Mouse (Mus musculus) ES-E14 (cell line): ENCODE data around the gene Osgepl1.

Experiments
- HCFC1 ChIP-seq: IDR thresholded peaks from 2 replicates; pipeline ENCODE4 v1.6.1; 2012; ENCODE audit warnings: low read length, inconsistent platforms, borderline replicate concordance; ENCODE audit not compliant: insufficient read depth
- ZNF384 ChIP-seq: IDR thresholded peaks from 2 replicates; pipeline ENCODE4 v1.6.1; 2012; ENCODE audit warnings: low read depth, low read length, inconsistent platforms

DNA sequence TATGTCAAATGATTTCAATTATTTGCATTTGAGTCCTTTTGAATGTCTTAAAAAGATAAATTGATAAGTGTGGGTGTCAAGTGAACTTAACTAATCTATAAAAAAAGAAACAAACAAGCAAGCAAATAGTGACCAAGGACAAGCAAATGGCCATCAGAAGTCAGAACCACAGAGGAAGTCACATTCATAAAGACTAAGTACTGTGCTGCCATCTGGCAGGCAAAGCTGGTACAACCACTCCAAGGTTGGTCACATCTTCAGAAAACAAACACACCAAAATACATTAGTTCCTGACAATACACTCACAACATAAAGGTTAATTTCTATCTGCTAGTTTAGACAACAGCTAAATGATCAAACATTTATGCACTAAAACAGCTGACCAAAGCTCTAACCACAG lies 40.8 kb upstream of the Osgepl1 start:
- no peak for TF ChIP-seq ZNF384
- TF ChIP-seq HCFC1, result no peak
